Mouse (Mus musculus): ENCODE data around the gene Ptchd3.

GRCm38 (mm10) chr11:121794186-121794585, 35.9 kb upstream of the Ptchd3 start:
- TF ChIP-seq CTCF (IDR thresholded peaks at IDR 0.05; ENCODE audit: borderline replicate concordance, extremely low read depth, insufficient read depth, insufficient read length) (no peak), POLR2A (IDR thresholded peaks at IDR 0.05; ENCODE audit: borderline replicate concordance, extremely low read depth, insufficient read depth, insufficient read length, poor library complexity, severe bottlenecking) (no peak)

All from brain, embryonic 14.5 days (tissue).